Mouse (Mus musculus): ENCODE results near the gene Tmem38a. TPM values are rescaled to one million over a fixed set of nuclear protein-coding genes. Genes with fewer than 3 reads are reported as not detected.

The Tmem38a gene
- total and polyA plus RNA-seq, 2 experiments from 2014 or later = 214 to 278 TPM

DNA sequence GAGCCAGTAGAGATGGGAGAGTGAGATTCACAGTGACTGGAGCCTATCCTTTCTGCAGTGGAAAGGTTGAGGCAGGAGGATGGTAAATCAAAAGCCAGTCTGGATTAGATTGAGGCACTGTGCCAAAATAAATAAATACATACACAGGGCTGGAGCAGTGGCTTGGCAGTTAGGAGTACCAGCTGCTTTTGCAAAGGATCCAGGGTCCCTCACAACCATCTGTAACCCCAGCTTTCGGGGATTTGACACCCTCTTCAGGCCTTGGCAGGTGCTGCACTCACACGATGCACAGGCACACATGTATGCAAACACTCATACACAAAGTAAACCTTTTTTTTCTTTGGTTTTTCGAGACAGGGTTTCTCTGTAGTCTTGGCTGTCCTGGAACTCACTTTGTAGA is 5.4 kb downstream of the Tmem38a start:
- H3K27me3 ChIP-seq (ENCODE audit: control insufficient read depth, insufficient read depth, low read length) = no peaks in the 10 kb centered on the region
- no peak for TF ChIP-seq EP300 (IDR thresholded peaks at IDR 0.05; ENCODE audit: low read depth)
- no peak for TF ChIP-seq CTCF (IDR thresholded peaks at IDR 0.05; ENCODE audit: low read depth)
- H3K9ac ChIP-seq (replicated peaks; ENCODE audit: low read depth, low read length) = no peak overlapping the region
- H3K4me1 ChIP-seq (ENCODE audit: control insufficient read depth, insufficient read depth) = peaks cover 18% of the 10 kb centered on the region
- no peak for DNase-seq (ENCODE audit: low spot score)
- no peak overlapping the region for H3K4me3 ChIP-seq (ENCODE audit: low read depth, low read length)
- H3K4me2 ChIP-seq (ENCODE audit: low read depth, low read length) = no peak overlapping the region
- ATAC-seq (ENCODE audit: insufficient read depth, low read depth) = no peak
- WGBS = 85% methylated on average over 3 of the region's 3 CpGs
- peaks cover 19% of the 10 kb centered on the region for H3K36me3 ChIP-seq (replicated peaks; ENCODE audit: control insufficient read depth, insufficient read depth, low read length)
- H3K27ac ChIP-seq (ENCODE audit: low read depth) = peak overlapping the region; percentile 78
- no peaks in the 10 kb centered on the region for H3K9me3 ChIP-seq (replicated peaks; ENCODE audit: control insufficient read depth, low read length)

DNA sequence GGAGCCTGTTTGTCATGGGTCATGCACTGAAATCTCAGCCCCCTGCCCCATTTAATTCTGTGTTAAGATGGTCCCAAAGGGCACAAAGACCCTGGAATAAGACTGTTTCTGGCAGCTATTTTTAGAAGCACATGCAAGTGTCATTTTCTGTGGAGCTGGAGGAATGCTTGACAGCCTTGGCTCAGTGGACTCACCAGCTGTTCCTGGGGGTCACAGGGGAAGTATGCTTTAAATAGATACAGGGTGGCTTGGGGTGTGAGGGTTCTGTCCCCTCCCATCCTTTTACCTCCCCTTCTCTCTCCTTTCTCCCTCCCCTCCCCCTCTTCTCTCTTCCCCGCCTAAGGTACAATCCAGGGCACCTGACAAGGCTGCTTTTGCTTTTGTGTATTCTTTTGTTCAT is 6.1 kb downstream of the Tmem38a start:
- ATAC-seq (ENCODE audit: insufficient read depth, low read depth) (peak; percentile 77), DNase-seq (ENCODE audit: low spot score) (peak; percentile 73)
- Histone ChIP-seq H3K4me3 (ENCODE audit: low read depth, low read length) (no peak overlapping the region), H3K9me3 (replicated peaks; ENCODE audit: control insufficient read depth, low read length) (no peaks in the 10 kb centered on the region), H3K27me3 (ENCODE audit: control insufficient read depth, insufficient read depth, low read length) (no peaks in the 10 kb centered on the region), H3K4me2 (ENCODE audit: low read depth, low read length) (peak overlapping the region; percentile 20; the same call in 1 of the 2 replicates), H3K4me1 (ENCODE audit: control insufficient read depth, insufficient read depth) (peaks cover 21% of the 10 kb centered on the region), H3K9ac (replicated peaks; ENCODE audit: low read depth, low read length) (no peak overlapping the region), H3K27ac (ENCODE audit: low read depth) (peak overlapping the region; percentile 78), H3K36me3 (replicated peaks; ENCODE audit: control insufficient read depth, insufficient read depth, low read length) (peaks cover 19% of the 10 kb centered on the region)
- WGBS = 42% methylated on average over 1 of the region's 1 CpGs
- TF ChIP-seq EP300 (IDR thresholded peaks at IDR 0.05; ENCODE audit: low read depth) (0 out of 2 replicates have a peak, but pooled peaks have one; percentile 24), CTCF (IDR thresholded peaks at IDR 0.05; ENCODE audit: low read depth) (no peak)

DNA sequence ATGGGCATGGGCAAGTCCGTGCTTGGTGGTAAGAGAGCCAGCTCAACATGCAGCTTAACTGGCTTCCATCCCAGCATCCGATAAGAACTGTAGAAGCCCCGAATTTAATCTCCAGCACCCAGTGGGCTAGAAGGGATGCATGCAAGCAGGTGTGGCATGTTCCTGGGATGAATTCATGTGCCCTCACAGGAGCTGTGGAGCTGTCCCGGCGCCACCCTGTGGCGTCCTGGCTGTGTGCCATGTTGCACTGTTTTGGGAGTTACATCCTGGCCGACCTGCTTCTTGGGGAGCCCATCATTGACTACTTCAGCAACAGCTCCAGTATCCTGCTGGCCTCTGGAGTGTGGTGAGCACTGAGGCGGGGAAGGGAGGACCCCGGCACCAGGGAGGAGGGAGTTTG is 7.5 kb downstream of the Tmem38a start:
- TF ChIP-seq EP300 (IDR thresholded peaks at IDR 0.05; ENCODE audit: low read depth) (no peak), CTCF (IDR thresholded peaks at IDR 0.05; ENCODE audit: low read depth) (no peak)
- 41% methylated on average over 9 of the region's 9 CpGs for WGBS
- Histone ChIP-seq H3K27ac (ENCODE audit: low read depth) (0 out of 2 replicates have a peak overlapping the region, but pooled peaks have one; percentile 78), H3K27me3 (ENCODE audit: control insufficient read depth, insufficient read depth, low read length) (no peaks in the 10 kb centered on the region), H3K4me3 (ENCODE audit: low read depth, low read length) (no peak overlapping the region), H3K9ac (replicated peaks; ENCODE audit: low read depth, low read length) (no peak overlapping the region), H3K4me2 (ENCODE audit: low read depth, low read length) (no peak overlapping the region), H3K9me3 (replicated peaks; ENCODE audit: control insufficient read depth, low read length) (no peaks in the 10 kb centered on the region), H3K4me1 (ENCODE audit: control insufficient read depth, insufficient read depth) (peaks cover 32% of the 10 kb centered on the region), H3K36me3 (replicated peaks; ENCODE audit: control insufficient read depth, insufficient read depth, low read length) (peaks cover 19% of the 10 kb centered on the region)
- DNase-seq (ENCODE audit: low spot score) (no peak), ATAC-seq (ENCODE audit: insufficient read depth, low read depth) (no peak)

DNA sequence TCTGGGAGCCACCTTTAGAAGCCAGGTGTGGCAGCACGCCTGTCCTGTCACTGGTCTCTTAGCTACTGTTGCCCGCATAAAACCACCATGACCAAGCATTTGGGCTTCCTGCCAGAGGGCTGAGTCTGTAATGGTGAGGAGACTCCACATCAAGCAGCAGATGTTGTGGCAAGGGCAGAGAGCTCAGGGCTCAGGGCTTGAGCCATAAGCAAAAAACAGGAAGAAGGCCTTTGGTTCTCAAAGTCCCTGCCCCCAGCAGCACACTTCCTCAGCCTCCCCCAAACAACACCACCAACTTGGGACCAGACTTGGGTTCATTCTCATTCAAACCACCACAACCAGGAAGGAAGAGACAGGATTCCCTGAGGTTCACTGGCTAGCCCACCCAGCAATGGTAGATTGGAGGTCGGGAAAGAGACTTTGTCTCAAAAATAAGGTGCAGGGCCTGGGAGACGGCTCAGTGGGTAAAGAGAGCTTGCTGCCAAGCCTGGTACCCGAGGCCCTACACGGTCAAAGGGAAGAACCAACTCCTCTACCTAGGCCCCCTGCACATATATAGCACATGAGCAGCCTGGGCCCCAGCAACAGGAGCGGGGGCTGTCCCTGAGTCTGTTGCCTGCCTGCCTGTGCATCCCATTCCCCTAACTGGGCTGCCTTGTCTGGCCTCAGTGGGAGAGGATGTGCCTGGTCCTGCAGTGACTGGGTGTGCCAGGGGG is 11.4 kb downstream of the Tmem38a start:
- H3K4me3 ChIP-seq (ENCODE audit: low read depth, low read length) = no peak overlapping the region
- 53% methylated on average over 7 of the region's 7 CpGs for WGBS
- TF ChIP-seq EP300 (IDR thresholded peaks at IDR 0.05; ENCODE audit: low read depth) (no peak), CTCF (IDR thresholded peaks at IDR 0.05; ENCODE audit: low read depth) (no peak)
- H3K4me1 ChIP-seq (ENCODE audit: control insufficient read depth, insufficient read depth) = peaks cover 33% of the 10 kb centered on the region
- H3K9ac ChIP-seq (replicated peaks; ENCODE audit: low read depth, low read length) = no peak overlapping the region
- H3K27me3 ChIP-seq (ENCODE audit: control insufficient read depth, insufficient read depth, low read length) = no peaks in the 10 kb centered on the region
- DNase-seq (ENCODE audit: low spot score) = no peak
- H3K4me2 ChIP-seq (ENCODE audit: low read depth, low read length) = no peak overlapping the region
- peak overlapping the region; percentile 82 for H3K27ac ChIP-seq (ENCODE audit: low read depth)
- no peak for ATAC-seq (ENCODE audit: insufficient read depth, low read depth)
- H3K36me3 ChIP-seq (replicated peaks; ENCODE audit: control insufficient read depth, insufficient read depth, low read length) = peaks cover 19% of the 10 kb centered on the region
- no peaks in the 10 kb centered on the region for H3K9me3 ChIP-seq (replicated peaks; ENCODE audit: control insufficient read depth, low read length)

GRCm38 (mm10) chr8:72584390-72584789 is 12.5 kb downstream of the Tmem38a start:
- no peak for TF ChIP-seq CTCF (IDR thresholded peaks at IDR 0.05; ENCODE audit: low read depth)
- TF ChIP-seq EP300 (IDR thresholded peaks at IDR 0.05; ENCODE audit: low read depth) = no peak
- Histone ChIP-seq H3K4me2 (ENCODE audit: low read depth, low read length) (no peak overlapping the region), H3K4me1 (ENCODE audit: control insufficient read depth, insufficient read depth) (peaks cover 30% of the 10 kb centered on the region), H3K9ac (replicated peaks; ENCODE audit: low read depth, low read length) (no peak overlapping the region), H3K36me3 (replicated peaks; ENCODE audit: control insufficient read depth, insufficient read depth, low read length) (peaks cover 19% of the 10 kb centered on the region), H3K27me3 (ENCODE audit: control insufficient read depth, insufficient read depth, low read length) (no peaks in the 10 kb centered on the region), H3K9me3 (replicated peaks; ENCODE audit: control insufficient read depth, low read length) (no peaks in the 10 kb centered on the region), H3K27ac (ENCODE audit: low read depth) (peak overlapping the region; percentile 82), H3K4me3 (ENCODE audit: low read depth, low read length) (no peak overlapping the region)
- peak; percentile 39 for DNase-seq (ENCODE audit: low spot score)
- ATAC-seq (ENCODE audit: insufficient read depth, low read depth) = no peak
- WGBS = 33% methylated on average over 6 of the region's 6 CpGs

Data from heart, postnatal 0 days (tissue).